Mouse (Mus musculus) left cerebral cortex, postnatal 14 days (tissue): Measurements from ENCODE around the gene Cd24a. TPM values are rescaled to one million over a fixed set of nuclear protein-coding genes. Genes with fewer than 3 reads are reported as not detected.
A peak's percentile ranks its signal among the peaks of the same experiment; 100 is the strongest.

Experiments
- DNase-seq, 2 experiments: peaks; one replicate each; pipeline ENCODE4 v3.0.0; 2021 to 2022; ENCODE audit warnings: low spot score in 2 of 2, mixed read lengths in 1 of 2
- intact Hi-C: fragments of 180-260 bp; cut with DNase I; formaldehyde crosslinking; loops from one replicate; pipeline ENCODE4 v1.15.1; 2025
- total RNA-seq, 2 experiments: library from RNA; stranded (reverse); gene quantifications; 2 replicates each; pipeline ENCODE4 v1.2.3; 2021

The Cd24a gene
- total RNA-seq, 2 experiments from 2014 or later, result 43.8 to 46.5 TPM

DNA sequence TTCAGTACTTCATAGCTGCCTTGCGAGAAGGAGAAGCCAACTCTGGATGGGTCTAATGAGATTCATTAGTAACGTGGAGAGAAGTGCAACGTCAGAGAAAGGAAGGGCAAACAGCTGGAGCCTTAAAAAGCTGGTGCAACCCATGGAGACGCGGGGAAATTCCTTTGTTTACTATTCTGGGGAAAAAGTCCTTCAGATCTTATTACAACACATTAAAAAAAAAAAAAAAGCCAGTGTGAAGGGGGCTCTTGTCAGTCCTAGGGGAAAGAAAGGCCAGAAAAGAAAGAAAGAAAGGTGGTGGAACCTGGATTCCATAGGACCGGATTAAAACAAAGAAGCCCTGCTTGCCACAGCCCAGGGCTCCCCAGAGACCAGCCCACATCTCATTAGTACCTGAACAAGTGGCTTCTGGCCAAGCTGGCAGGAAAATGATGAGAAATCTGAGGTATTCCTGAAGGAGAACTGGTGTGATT is 41.0 kb downstream of the Cd24a start:
- intact Hi-C loops, result no loop called here
- DNase-seq, result no peak

- intact Hi-C loops, result no loop called here
- no peak for DNase-seq
Observed at GRCm38 (mm10) chr10:43619939-43620338, 41.9 kb downstream of the Cd24a start.

DNA sequence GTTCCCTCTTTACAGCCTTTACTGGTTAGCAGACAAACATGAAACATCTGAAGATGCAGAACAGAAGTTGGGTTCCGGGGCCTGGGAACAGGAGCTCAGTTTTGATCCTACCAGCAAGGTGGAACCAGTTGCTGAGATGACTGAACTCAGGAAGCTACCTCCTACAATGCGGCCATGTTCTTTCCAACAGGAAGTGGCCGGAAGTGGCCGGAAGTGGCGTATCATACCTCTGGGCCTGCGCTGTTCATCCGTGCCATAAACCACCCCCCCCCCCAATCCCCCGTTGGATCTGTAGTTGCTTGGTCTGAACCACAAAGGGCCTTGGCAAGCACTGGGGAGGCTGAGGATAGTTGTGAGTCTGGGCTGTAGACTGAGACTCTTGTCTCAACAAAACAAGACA is 45.4 kb downstream of the Cd24a start:
- intact Hi-C loops, result no loop called here
- DNase-seq, result no peak

DNA sequence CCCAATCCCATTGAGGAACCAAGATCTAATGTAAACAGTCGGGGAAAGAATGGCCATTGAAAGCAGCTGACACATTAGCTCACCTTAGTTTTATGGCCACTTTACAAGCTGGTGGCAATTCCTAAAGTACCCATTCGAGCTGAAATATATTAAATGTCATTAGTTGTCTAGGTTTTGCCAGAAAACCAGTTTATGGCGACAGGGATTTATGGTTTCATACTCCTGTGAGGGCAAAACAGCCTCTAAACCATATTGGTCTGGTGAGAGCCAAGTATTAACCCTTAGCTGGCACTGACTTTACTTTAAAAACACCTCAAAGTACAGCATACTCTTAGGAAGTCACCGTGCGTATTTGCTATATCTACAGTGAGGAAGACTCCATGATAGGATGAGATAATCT is 46.3 kb downstream of the Cd24a start:
- no peak for DNase-seq
- intact Hi-C loops, result no loop called here

- DNase-seq, result peak; percentile 20 to 50
- intact Hi-C loops, result no loop called here
Observed at GRCm38 (mm10) chr10:43624791-43625398, 46.8 kb downstream of the Cd24a start.

DNA sequence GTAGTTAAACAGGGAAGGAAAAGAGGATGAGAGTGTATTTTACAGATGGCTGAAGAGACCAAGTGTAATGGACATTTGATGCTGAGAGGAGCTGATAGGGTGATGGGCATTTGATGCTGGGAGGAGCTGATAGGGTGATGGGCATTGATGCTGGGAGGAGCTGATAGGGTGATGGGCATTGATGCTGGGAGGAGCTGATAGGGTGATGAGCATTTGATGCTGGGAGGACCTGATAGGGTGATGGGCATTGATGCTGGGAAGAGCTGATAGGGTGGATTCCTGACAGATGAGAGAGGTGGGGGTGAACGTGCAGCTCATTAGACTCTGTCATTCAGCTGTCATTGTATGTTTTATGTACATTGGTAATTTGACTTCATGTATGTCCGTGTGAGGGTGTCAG is 47.5 kb downstream of the Cd24a start:
- intact Hi-C loops, result no loop called here
- no peak for DNase-seq

GRCm38 (mm10) chr10:43629216-43629615 is 51.1 kb downstream of the Cd24a start:
- intact Hi-C loops, result no loop called here
- DNase-seq, result no peak

GRCm38 (mm10) chr10:43629857-43630256 is 51.8 kb downstream of the Cd24a start:
- intact Hi-C loops, result no loop called here

GRCm38 (mm10) chr10:43630634-43631033 is 52.5 kb downstream of the Cd24a start:
- no peak for DNase-seq
- intact Hi-C loops, result no loop called here

More at GRCm38 (mm10) chr10:43629857-43630256, 51.8 kb downstream of the Cd24a start:
- DNase-seq, result no peak

GRCm38 (mm10) chr10:43631049-43631448 is 53.0 kb downstream of the Cd24a start:
- intact Hi-C loops, result no loop called here
- DNase-seq, result peak; percentile 21 to 31

GRCm38 (mm10) chr10:43631639-43632354 is 53.7 kb downstream of the Cd24a start:
- intact Hi-C loops, result no loop called here
- no peak for DNase-seq

- intact Hi-C loops, result no loop called here
- DNase-seq, result no peak
Observed at GRCm38 (mm10) chr10:43633117-43633516, 55.0 kb downstream of the Cd24a start.

Other genes starting within 250 kb of the Cd24a start
- 1 to 10 TPM; 4.5 to 4.9 TPM for gene Bend3, start 99.5 kb upstream of the Cd24a start, total RNA-seq
- 1 to 10 TPM; 4.0 to 6.4 TPM for gene Gm9803, start 54.2 kb upstream of the Cd24a start, total RNA-seq
- gene 1700021F05Rik, start 37.3 kb upstream of the Cd24a start, total RNA-seq, result 10 to 100 TPM; 44.3 to 45.1 TPM